Mouse (Mus musculus) kidney, embryonic 16.5 days (tissue): ENCODE measurements around the gene Cars2. TPM values are rescaled to one million over a fixed set of nuclear protein-coding genes. Genes with fewer than 3 reads are reported as not detected.

Source experiments
- ATAC-seq: fragments of 200-750 bp; cut with Nextera tagmentation; 2 replicates; pipeline ENCODE4 v1.8.0; 2017; ENCODE audit warnings: moderate TSS enrichment; ENCODE audit not compliant: low FRiP score, low TSS enrichment
- H3K27ac ChIP-seq: fragments of 300-500 bp; sonication (generic); 2 replicates; pipeline ENCODE4 v1.5.1; 2014; ENCODE audit warnings: low read length
- H3K27me3 ChIP-seq: fragments of 300-500 bp; sonication (generic); 2 replicates; pipeline ENCODE4 v1.6.1; 2014; ENCODE audit warnings: low read length, control low read depth, mixed read lengths; ENCODE audit not compliant: insufficient read depth
- H3K36me3 ChIP-seq: fragments of 300-500 bp; sonication (generic); 2 replicates; pipeline ENCODE4 v1.6.1; 2014; ENCODE audit warnings: low read length, control low read depth, mixed read lengths; ENCODE audit not compliant: insufficient read depth
- H3K4me1 ChIP-seq: fragments of 300-500 bp; sonication (generic); 2 replicates; pipeline ENCODE4 v1.6.1; 2014; ENCODE audit warnings: low read length, control low read depth, mixed read lengths; ENCODE audit not compliant: insufficient read depth
- H3K4me2 ChIP-seq: fragments of 300-500 bp; sonication (generic); replicated peaks from 2 replicates; pipeline ENCODE4 v1.6.1; 2014; ENCODE audit warnings: low read depth, low read length
- H3K4me3 ChIP-seq: fragments of 300-500 bp; sonication (generic); 2 replicates; pipeline ENCODE4 v1.5.1; 2014; ENCODE audit warnings: mild to moderate bottlenecking, low read length
- H3K9ac ChIP-seq: fragments of 300-500 bp; sonication (generic); replicated peaks from 2 replicates; pipeline ENCODE4 v1.6.1; 2014; ENCODE audit warnings: low read length
- H3K9me3 ChIP-seq: fragments of 300-500 bp; sonication (generic); 2 replicates; pipeline ENCODE4 v1.6.1; 2016; ENCODE audit warnings: low read length, control low read depth
- WGBS: fragments of 180-500 bp; shearing (Covaris S2); extraction: QIAGEN DNeasy Blood & Tissue Kit; methylation state at CpG from one replicate; pipeline ENCODE4 v1.1.7; 2014; 5-methylcytosine and 5-hydroxymethylcytosine counted together
- polyA plus RNA-seq: library from polyadenylated mRNA; unstranded; fragments of >200 nt; fragmentation: Nextera tagmentation; extraction: Ambion mirVana; gene quantifications from 2 replicates; pipeline ENCODE4 v1.2.1, GENCODE M21; 2015

The Cars2 gene
- polyA plus RNA-seq, 1 experiment from 2014 or later: 27.0 TPM

- no peak for ATAC-seq
- no peak overlapping the region for H3K9ac ChIP-seq
- no peak overlapping the region for H3K4me3 ChIP-seq
- H3K4me1 ChIP-seq: 0 out of 2 replicates have a peak, but pooled peaks cover 8% of the 10 kb centered on the region
- H3K36me3 ChIP-seq: peaks cover 15% of the 10 kb centered on the region
- 65% methylated on average over 6 of the region's 6 CpGs for WGBS
- no peaks in the 10 kb centered on the region for H3K27me3 ChIP-seq
- no peak overlapping the region for H3K27ac ChIP-seq
- no peak overlapping the region for H3K4me2 ChIP-seq
- H3K9me3 ChIP-seq: no peaks in the 10 kb centered on the region
These were observed 3.5 kb downstream of the Cars2 start for GRCm38 (mm10) chr8:11547063-11547462.

GRCm38 (mm10) chr8:11544386-11544785, 6.2 kb downstream of the Cars2 start:
- WGBS: 38% methylated on average over 3 of the region's 3 CpGs
- no peak for ATAC-seq
- no peaks in the 10 kb centered on the region for H3K9me3 ChIP-seq
- peaks cover 39% of the 10 kb centered on the region for H3K36me3 ChIP-seq
- no peaks in the 10 kb centered on the region for H3K27me3 ChIP-seq
- no peaks in the 10 kb centered on the region for H3K4me1 ChIP-seq
- no peak overlapping the region for H3K4me2 ChIP-seq
- no peak overlapping the region for H3K9ac ChIP-seq
- no peak overlapping the region for H3K4me3 ChIP-seq
- H3K27ac ChIP-seq: no peak overlapping the region

GRCm38 (mm10) chr8:11542866-11543265, 7.7 kb downstream of the Cars2 start:
- ATAC-seq: no peak
- no peaks in the 10 kb centered on the region for H3K9me3 ChIP-seq
- H3K27ac ChIP-seq: no peak overlapping the region
- no peak overlapping the region for H3K4me2 ChIP-seq
- no peaks in the 10 kb centered on the region for H3K27me3 ChIP-seq
- peaks cover 42% of the 10 kb centered on the region for H3K36me3 ChIP-seq
- 77% methylated on average over 4 of the region's 4 CpGs for WGBS
- H3K9ac ChIP-seq: no peak overlapping the region
- no peaks in the 10 kb centered on the region for H3K4me1 ChIP-seq
- H3K4me3 ChIP-seq: no peak overlapping the region

- Histone ChIP-seq H3K9me3 (no peaks in the 10 kb centered on the region), H3K9ac (no peak overlapping the region), H3K27me3 (no peaks in the 10 kb centered on the region), H3K4me1 (no peaks in the 10 kb centered on the region), H3K36me3 (peaks cover 45% of the 10 kb centered on the region), H3K27ac (no peak overlapping the region), H3K4me2 (no peak overlapping the region), H3K4me3 (no peak overlapping the region)
- WGBS: 86% methylated on average over 12 of the region's 12 CpGs
- ATAC-seq: peak; percentile 43; the same call in 1 of the 2 replicates
These were observed 8.6 kb downstream of the Cars2 start for GRCm38 (mm10) chr8:11542031-11542430.

- ATAC-seq: no peak
- 88% methylated on average over 8 of the region's 8 CpGs for WGBS
- no peaks in the 10 kb centered on the region for H3K4me1 ChIP-seq
- no peak overlapping the region for H3K27ac ChIP-seq
- H3K27me3 ChIP-seq: no peaks in the 10 kb centered on the region
- H3K4me3 ChIP-seq: no peak overlapping the region
- no peaks in the 10 kb centered on the region for H3K9me3 ChIP-seq
- H3K9ac ChIP-seq: no peak overlapping the region
- H3K4me2 ChIP-seq: no peak overlapping the region
- peaks cover 43% of the 10 kb centered on the region for H3K36me3 ChIP-seq
These were observed 10.4 kb downstream of the Cars2 start for GRCm38 (mm10) chr8:11540182-11540581.

- H3K4me3 ChIP-seq: no peak overlapping the region
- peaks cover 50% of the 10 kb centered on the region for H3K36me3 ChIP-seq
- 97% methylated on average over 4 of the region's 4 CpGs for WGBS
- no peak for ATAC-seq
- no peak overlapping the region for H3K27ac ChIP-seq
- H3K27me3 ChIP-seq: no peaks in the 10 kb centered on the region
- no peak overlapping the region for H3K4me2 ChIP-seq
- H3K9ac ChIP-seq: no peak overlapping the region
- H3K4me1 ChIP-seq: no peaks in the 10 kb centered on the region
- H3K9me3 ChIP-seq: no peaks in the 10 kb centered on the region
These were observed 11.5 kb downstream of the Cars2 start for GRCm38 (mm10) chr8:11539049-11539448.

- no peak overlapping the region for H3K4me3 ChIP-seq
- H3K9ac ChIP-seq: no peak overlapping the region
- no peak overlapping the region for H3K27ac ChIP-seq
- ATAC-seq: no peak
- H3K36me3 ChIP-seq: peaks cover 44% of the 10 kb centered on the region
- H3K4me1 ChIP-seq: no peaks in the 10 kb centered on the region
- H3K9me3 ChIP-seq: no peaks in the 10 kb centered on the region
- H3K27me3 ChIP-seq: no peaks in the 10 kb centered on the region
- H3K4me2 ChIP-seq: no peak overlapping the region
- WGBS: 51% methylated on average over 9 of the region's 9 CpGs
These were observed 16.1 kb downstream of the Cars2 start for GRCm38 (mm10) chr8:11534494-11534893.

GRCm38 (mm10) chr8:11530849-11531248, 19.7 kb downstream of the Cars2 start:
- no peak overlapping the region for H3K27ac ChIP-seq
- H3K27me3 ChIP-seq: no peaks in the 10 kb centered on the region
- 66% methylated on average over 4 of the region's 4 CpGs for WGBS
- H3K9ac ChIP-seq: no peak overlapping the region
- no peak for ATAC-seq
- H3K36me3 ChIP-seq: peaks cover 38% of the 10 kb centered on the region
- H3K4me3 ChIP-seq: no peak overlapping the region
- no peak overlapping the region for H3K4me2 ChIP-seq
- no peaks in the 10 kb centered on the region for H3K4me1 ChIP-seq
- H3K9me3 ChIP-seq: no peaks in the 10 kb centered on the region

GRCm38 (mm10) chr8:11530155-11530770, 20.3 kb downstream of the Cars2 start:
- Histone ChIP-seq H3K9ac (no peak overlapping the region), H3K36me3 (peaks cover 40% of the 10 kb centered on the region)
- 85% methylated on average over 18 of the region's 18 CpGs for WGBS

GRCm38 (mm10) chr8:11523331-11523730, 27.3 kb downstream of the Cars2 start:
- H3K27me3 ChIP-seq: no peaks in the 10 kb centered on the region
- no peak overlapping the region for H3K4me2 ChIP-seq
- peaks cover 17% of the 10 kb centered on the region; the same call in 1 of the 2 replicates for H3K36me3 ChIP-seq
- no peaks in the 10 kb centered on the region for H3K9me3 ChIP-seq
- H3K27ac ChIP-seq: no peak overlapping the region
- no peaks in the 10 kb centered on the region for H3K4me1 ChIP-seq
- no peak overlapping the region for H3K9ac ChIP-seq
- no peak for ATAC-seq
- H3K4me3 ChIP-seq: no peak overlapping the region
- WGBS: 76% methylated on average over 3 of the region's 3 CpGs

More at GRCm38 (mm10) chr8:11530155-11530770, 20.3 kb downstream of the Cars2 start:
- Histone ChIP-seq H3K4me1 (no peaks in the 10 kb centered on the region), H3K9me3 (no peaks in the 10 kb centered on the region), H3K4me3 (no peak overlapping the region), H3K4me2 (no peak overlapping the region), H3K27me3 (no peaks in the 10 kb centered on the region), H3K27ac (no peak overlapping the region)
- no peak for ATAC-seq
